Mouse (Mus musculus): ENCODE measurements around the gene Polg.

The Polg gene

GRCm38 (mm10) chr7:79464776-79465420, 1.3 kb downstream of the Polg start:
- peak; percentile 45 for DNase-seq

DNA sequence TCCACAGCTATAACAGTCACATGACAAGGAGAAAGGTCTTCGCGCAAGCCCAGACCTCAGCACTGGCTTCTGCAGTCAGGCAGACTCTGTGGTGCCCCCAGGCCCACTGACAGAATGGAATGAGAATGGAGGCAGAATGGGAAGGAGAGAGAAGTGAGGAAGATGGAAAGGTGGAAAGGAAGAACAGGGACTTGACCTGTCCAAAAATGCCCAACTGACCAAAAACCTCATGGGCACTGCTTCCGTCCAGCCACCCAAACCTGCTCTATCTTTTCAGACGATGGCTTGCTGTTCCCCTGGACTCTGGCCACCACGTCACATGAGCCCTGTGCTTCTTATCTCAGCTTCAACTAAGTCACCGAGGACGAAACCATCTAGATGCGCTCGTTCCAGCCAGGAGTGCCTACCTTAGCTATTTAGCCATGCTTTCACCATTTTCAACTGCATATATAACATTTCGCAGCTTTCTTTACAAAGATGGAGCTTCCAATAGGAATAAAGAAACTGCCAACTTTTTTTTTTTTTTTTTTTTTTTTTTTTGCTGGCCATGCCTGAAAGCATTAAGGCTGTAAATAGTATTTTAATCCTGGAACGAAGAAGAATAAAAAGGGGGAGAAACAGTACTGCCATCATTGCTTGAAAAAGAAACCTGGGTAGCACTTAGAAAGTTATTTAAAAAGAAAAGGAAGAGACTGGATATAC, 2.6 kb downstream of the Polg start:
- DNase-seq, result no peak

DNA sequence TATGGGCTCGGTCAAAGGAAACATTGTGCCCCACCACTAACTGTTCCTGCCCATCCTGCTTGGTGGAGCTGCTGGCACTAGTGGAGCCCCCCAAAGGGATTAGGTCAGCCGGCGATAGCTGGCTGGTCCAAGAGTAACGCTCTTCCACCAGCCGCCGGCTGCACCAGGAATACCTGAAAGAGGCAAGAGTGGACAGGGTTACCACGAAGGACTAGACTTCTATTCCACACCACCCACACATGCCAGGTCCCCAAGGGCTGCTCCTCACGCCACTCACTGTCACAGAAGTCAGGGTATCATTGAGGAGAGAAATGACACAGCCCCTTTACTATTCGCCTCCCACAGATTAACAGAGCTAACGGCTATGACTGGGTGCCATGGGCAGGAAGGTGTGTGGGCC, 4.4 kb downstream of the Polg start:
- DNase-seq, result no peak

DNA sequence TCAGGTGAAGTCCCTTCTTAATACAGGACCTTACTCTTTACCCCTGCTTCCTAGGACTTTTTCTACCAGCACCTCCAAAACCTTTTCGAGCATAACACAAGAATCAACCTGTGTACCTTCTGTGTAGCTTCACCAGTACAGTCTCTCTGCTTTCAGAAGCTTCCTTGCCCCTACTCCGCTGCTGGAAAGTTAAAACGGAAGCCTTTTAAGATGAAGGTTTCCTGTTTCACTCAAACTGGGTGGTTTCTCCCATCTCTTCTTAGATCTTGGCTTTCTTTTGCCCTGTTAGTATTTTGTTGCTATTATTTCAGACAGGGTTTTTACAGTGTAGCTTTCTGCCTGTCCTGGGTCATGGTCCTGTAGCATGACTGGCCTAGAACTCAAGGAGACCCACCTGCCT, 18.7 kb downstream of the Polg start:
- DNase-seq, result no peak

DNA sequence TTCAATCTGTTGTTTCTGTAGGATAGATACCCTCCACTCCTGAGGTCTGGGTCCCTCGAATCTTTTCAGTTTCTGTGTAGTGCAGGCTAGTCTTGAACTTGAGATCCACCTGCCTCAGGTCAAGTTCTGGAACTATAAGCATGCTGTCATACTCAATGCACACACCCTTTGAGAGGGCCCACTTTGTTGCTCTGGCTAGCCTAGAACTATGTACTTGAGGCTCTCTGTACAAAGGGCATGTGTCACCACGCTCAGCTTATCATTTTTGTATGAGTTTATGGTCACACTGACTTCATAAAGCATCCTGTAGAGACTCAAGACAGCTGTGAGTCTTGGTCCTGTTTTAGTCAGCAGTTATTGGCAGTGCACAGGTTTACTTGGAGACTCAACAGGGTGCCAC, 19.1 kb downstream of the Polg start:
- no peak for DNase-seq

- DNase-seq, result no peak
Observed at GRCm38 (mm10) chr7:79440035-79440434, 26.1 kb downstream of the Polg start.

DNA sequence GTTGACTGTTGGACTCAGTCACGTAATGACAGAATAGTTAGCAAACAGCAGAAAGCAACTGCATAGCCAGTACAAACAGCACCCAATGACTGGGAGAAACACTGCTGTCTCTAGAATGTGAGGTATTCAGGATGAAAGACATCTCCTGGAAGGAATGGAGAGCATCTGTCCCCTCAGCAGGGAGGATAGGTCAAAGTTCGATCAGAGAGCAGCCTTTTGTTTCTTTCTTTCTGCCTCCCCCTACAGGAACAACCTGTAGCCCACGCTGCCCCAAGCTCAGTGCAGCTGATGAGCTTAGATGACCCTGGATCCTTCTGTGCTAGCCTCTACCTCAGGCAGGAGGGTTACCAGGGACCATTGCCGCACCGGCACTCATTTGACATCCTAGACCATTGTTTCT, 37.9 kb downstream of the Polg start:
- DNase-seq, result no peak

DNA sequence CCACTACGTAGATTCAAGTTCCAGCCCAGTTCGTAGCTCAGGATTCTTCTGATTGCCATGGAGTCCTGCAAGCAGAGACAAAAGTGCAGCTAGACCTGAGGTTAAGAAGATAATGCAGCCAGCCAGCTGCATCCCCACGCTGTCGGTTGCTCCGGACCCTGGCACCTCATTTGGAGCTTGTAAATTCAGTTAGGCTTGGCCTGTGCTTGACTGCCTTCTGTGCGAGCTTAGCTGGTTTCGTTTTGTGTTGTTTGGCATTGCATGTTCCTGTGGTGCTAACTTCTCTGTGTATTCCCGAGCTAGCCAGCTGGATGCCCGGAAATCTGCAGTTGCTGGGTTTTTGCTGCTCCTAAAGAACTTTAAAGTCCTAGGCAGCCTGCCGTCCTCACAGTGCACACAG, 40.4 kb downstream of the Polg start:
- no peak for DNase-seq

DNA sequence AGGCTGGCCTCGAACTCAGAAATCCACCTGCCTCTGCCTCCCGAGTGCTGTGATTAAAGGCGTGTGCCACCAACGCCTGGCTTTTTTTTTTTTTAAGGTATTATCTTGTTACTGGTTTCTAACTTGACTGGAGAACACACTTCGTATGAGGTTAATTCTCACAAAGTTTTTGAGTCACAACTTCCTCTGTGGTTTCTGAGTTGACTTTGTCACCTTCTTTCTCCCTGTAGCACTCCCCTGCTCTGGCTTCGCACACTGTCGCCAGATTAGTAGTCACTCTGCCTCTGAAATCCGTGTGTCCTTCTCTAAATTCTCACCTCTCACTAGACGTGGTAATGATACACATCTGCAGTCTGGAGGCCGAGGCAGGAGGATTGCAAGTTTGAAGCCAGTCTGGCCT, 43.3 kb downstream of the Polg start:
- DNase-seq, result no peak

DNA sequence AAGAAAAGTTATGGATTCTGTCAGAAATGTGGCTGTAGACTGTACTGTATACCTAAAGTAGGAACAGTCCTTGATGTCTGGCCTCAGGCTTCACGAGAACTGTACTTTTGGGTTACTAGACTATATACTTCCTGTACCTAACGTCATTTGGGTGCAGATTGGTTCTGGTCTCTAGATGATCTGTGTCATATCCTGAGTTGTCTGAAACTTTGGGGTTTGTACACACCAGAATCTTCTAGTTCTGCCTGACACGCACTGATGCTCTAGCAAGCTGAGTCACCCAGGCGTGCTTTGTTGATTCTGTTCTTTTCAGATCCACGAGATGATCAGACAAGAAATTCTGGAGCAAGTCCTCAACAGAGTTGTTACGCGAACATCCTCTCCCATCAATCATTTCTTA, 46.2 kb downstream of the Polg start:
- DNase-seq, result no peak

DNA sequence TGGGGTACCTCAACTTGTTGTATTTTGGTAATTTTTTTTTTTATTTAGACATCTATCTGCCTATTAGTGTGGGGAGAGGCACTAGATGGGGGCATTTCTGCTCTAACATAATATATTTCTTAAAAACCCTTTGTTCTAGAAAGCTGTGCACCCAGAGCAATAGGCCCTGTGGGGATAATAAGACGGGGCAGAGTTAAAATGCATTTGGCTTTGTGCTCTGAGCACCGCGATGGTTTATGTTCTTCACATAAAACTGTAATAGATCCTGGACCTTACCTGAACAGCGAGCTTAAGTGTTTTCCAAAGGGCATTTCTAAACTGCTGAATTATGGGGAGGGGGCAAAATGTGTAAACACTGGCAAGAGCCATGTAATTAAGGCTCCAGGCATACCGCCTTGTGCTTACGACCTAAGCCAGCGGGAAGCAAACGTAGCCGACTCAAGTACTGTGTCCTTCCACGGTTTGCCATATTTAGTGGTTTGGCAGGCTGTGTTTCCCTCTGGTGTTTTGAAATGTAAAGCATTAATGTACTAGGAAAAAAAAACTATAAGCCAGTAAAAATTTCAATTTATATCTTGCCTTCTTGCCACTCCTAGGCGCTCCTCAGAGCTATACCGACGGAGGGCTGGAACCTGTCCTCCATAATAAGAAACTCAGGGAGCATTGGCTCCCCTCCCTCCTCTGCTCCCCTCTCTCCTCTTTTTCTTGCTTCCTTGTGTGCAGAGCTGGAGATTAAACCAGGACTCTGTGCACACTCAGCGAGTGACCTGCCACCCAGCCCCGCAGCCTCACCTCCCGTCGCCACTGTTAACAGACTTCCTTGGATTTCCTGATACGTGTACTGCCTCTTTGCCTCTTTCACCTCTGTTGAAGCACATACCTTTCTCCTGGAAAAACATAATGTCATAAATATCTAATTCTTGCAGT, 51.5 kb downstream of the Polg start:
- DNase-seq, result no peak

DNA sequence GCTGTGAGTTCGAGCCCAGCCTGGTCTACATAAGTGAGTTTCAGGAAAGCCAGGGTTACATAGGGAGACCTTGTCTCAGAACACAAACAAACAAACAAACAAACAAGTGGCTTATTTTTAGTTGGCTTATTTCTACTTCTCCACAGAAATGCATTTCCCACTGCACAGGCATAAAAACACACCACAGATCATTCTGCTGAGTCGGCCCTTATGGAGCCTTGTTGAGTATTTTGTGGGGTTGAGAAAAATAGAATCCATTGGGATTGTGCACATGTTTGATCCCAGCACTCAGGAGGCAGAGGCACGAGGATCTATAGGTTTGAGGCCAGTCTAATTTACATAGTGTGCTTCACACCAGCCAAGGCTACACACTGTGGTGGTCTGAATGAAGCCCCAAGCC, 65.9 kb downstream of the Polg start:
- no peak for DNase-seq

DNA sequence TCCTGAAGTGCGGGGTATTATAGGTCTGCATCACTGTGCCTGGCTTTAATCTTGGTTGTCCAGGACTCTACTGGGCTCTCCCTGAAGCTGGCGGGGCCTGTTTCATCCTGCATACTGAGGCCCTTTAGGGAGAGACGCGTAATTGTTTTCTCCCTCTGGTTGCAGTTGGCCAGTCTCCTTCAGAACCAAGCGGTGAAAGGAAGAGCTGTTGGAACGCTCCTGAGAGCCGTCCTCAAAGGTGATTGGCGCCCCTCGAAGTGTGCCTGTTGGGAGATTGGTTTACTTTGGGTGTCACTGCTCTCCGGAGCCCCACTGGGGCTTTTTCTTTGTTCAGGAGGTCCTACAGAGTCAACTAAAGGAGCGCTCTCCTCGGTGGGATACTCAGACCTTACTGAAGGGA, 67.2 kb downstream of the Polg start:
- no peak for DNase-seq

DNA sequence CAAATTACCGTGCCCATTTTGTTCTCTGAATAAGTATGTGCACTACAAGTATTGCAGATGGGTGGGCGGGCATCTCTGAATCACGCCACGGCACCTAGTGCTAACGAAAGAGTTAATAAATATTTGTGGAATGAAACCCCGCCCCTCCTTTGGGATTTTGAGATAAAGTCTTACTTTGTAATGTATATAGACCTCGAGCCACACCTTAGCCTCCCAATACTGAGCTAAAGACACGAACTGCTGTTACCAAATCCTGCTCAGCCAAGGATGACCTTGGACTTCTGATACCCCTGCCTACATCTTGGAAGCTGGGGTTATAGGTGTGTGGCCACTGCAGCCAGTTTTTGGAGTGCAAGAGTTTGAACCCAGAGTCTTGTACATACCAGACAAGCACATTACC, 67.7 kb downstream of the Polg start:
- no peak for DNase-seq

- DNase-seq, result no peak
Observed at GRCm38 (mm10) chr7:79397446-79397963, 68.7 kb downstream of the Polg start.

Measured in cerebellum, adult 8-10 months (tissue).